Mouse (Mus musculus) megakaryocyte, embryonic 14.5 days (primary cell): ENCODE data around the gene Ccdc30. TPM values are rescaled to one million over a fixed set of nuclear protein-coding genes. Genes with fewer than 3 reads are reported as not detected.
"Not testable (repeated sequence)": the region's sequence is repeated elsewhere in the genome, so short reads cannot be mapped to it uniquely, and the experiment has no call there.

Source experiments
- H3K27me3 ChIP-seq: replicated peaks from 2 replicates; pipeline ENCODE3; 2012; ENCODE audit warnings: inconsistent platforms
- H3K36me3 ChIP-seq: replicated peaks from 2 replicates; pipeline ENCODE3; 2012; ENCODE audit warnings: low read length, inconsistent platforms, mixed read lengths
- H3K4me1 ChIP-seq: 2 replicates; pipeline ENCODE4 v1.6.1; 2012; ENCODE audit warnings: inconsistent platforms
- H3K4me3 ChIP-seq: replicated peaks from 2 replicates; pipeline ENCODE3; 2012; ENCODE audit warnings: moderate library complexity, mild to moderate bottlenecking, inconsistent platforms
- H3K9me3 ChIP-seq: 2 replicates; pipeline ENCODE4 v1.6.1; 2012; ENCODE audit warnings: inconsistent platforms
- FLI1 ChIP-seq: IDR thresholded peaks from 2 replicates; pipeline ENCODE4 v1.6.1; 2012; ENCODE audit warnings: low read length, inconsistent platforms, mixed read lengths
- GATA1 ChIP-seq: IDR thresholded peaks from 3 replicates; pipeline ENCODE4 v1.6.1; 2012; ENCODE audit warnings: mixed read lengths, low read length, inconsistent platforms, borderline replicate concordance
- polyA plus RNA-seq: library from polyadenylated mRNA; stranded (reverse); fragments of >175 nt; gene quantifications from 2 replicates; pipeline ENCODE4 v1.2.3, GENCODE M21; 2012; ENCODE audit warnings: low replicate concordance; ENCODE audit not compliant: insufficient read depth

The Ccdc30 gene
- polyA plus RNA-seq, 1 experiment: 0.03 TPM

GRCm38 (mm10) chr4:119293574-119294258, 121.6 kb downstream of the Ccdc30 start:
- H3K4me3 ChIP-seq: peak overlapping the region; percentile 94
- H3K36me3 ChIP-seq: peaks cover 24% of the 10 kb centered on the region
- H3K9me3 ChIP-seq: no peaks in the 10 kb centered on the region
- no peak for TF ChIP-seq GATA1
- no peak for TF ChIP-seq FLI1
- H3K4me1 ChIP-seq: peaks cover 65% of the 10 kb centered on the region
- no peaks in the 10 kb centered on the region for H3K27me3 ChIP-seq

GRCm38 (mm10) chr4:119292771-119293573, 122.3 kb downstream of the Ccdc30 start:
- peaks cover 32% of the 10 kb centered on the region for H3K36me3 ChIP-seq

GRCm38 (mm10) chr4:119291921-119292320, 123.4 kb downstream of the Ccdc30 start:
- peak overlapping the region; percentile 94 for H3K4me3 ChIP-seq
- peaks cover 66% of the 10 kb centered on the region for H3K4me1 ChIP-seq
- peaks cover 42% of the 10 kb centered on the region for H3K36me3 ChIP-seq
- no peaks in the 10 kb centered on the region for H3K9me3 ChIP-seq
- TF ChIP-seq FLI1 (no peak), GATA1 (no peak)
- no peaks in the 10 kb centered on the region for H3K27me3 ChIP-seq

More at GRCm38 (mm10) chr4:119292771-119293573, 122.3 kb downstream of the Ccdc30 start:
- H3K9me3 ChIP-seq: no peaks in the 10 kb centered on the region
- H3K4me1 ChIP-seq: peaks cover 65% of the 10 kb centered on the region
- TF ChIP-seq GATA1 (peak; percentile 20; the same call in 1 of the 3 replicates), FLI1 (no peak)
- H3K27me3 ChIP-seq: no peaks in the 10 kb centered on the region
- H3K4me3 ChIP-seq: peak overlapping the region; percentile 94

DNA sequence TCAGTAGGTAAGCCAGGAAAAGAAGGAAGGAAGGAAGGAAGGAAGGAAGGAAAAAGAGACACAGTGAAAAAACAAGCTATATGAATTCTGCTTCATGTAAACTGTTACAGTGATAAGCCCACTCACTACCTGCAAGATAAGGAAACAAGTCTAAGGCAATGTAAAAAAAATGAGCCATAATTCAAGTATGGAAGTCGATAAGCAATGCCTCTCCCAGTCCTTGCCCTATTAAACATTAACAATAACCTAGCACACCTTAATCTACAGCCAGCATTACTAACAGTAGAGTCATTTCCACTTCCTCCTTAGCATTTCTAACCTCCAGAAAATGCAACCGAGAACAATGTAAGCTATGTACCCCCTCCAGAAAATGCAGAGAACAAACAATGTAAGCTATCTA, 130.0 kb downstream of the Ccdc30 start:
- Histone ChIP-seq H3K27me3 (no peaks in the 10 kb centered on the region), H3K9me3 (no peaks in the 10 kb centered on the region), H3K4me3 (no peak overlapping the region), H3K4me1 (peaks cover 80% of the 10 kb centered on the region), H3K36me3 (peaks cover 92% of the 10 kb centered on the region)
- TF ChIP-seq GATA1 (no peak), FLI1 (no peak)

- H3K36me3 ChIP-seq: peaks cover 92% of the 10 kb centered on the region
- TF ChIP-seq GATA1: no peak
- no peak for TF ChIP-seq FLI1
- no peaks in the 10 kb centered on the region for H3K9me3 ChIP-seq
- H3K27me3 ChIP-seq: no peaks in the 10 kb centered on the region
- no peak overlapping the region for H3K4me3 ChIP-seq
- peaks cover 81% of the 10 kb centered on the region for H3K4me1 ChIP-seq
Observed at GRCm38 (mm10) chr4:119284861-119285260, 130.5 kb downstream of the Ccdc30 start.

DNA sequence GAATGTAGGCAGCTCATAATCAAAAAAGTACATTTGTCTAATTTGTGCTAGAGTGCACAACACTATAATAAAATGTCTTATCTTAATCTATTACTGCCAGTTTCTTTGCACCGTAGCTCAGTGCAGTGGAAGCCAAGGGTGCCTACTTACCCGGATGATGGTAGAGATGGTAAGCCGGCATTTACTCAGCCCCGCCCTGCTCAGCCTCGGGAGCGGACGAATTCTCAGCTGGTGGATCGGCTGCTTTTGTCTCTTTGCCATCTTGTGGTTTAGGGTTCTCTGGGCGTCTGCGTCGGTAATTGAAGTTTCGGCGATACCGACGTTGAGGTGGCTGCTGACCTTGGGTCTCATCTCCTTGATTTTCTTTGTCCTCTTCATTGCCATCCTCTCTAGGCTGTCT, 136.5 kb downstream of the Ccdc30 start:
- Histone ChIP-seq H3K4me1 (peaks cover 87% of the 10 kb centered on the region), H3K36me3 (peaks cover 90% of the 10 kb centered on the region)
- H3K27me3 ChIP-seq, H3K9me3 ChIP-seq, H3K4me3 ChIP-seq: not testable (repeated sequence)

GRCm38 (mm10) chr4:119275726-119276125, 139.6 kb downstream of the Ccdc30 start:
- H3K4me3 ChIP-seq: peak overlapping the region; percentile 80
- H3K9me3 ChIP-seq: no peaks in the 10 kb centered on the region
- H3K36me3 ChIP-seq: peaks cover 90% of the 10 kb centered on the region
- H3K27me3 ChIP-seq: no peaks in the 10 kb centered on the region
- peaks cover 86% of the 10 kb centered on the region for H3K4me1 ChIP-seq
- TF ChIP-seq GATA1 (no peak), FLI1 (no peak)

GRCm38 (mm10) chr4:119275226-119275625, 140.1 kb downstream of the Ccdc30 start:
- H3K36me3 ChIP-seq: peaks cover 91% of the 10 kb centered on the region
- peak; percentile 92; the same call in 2 of the 3 replicates for TF ChIP-seq GATA1
- TF ChIP-seq FLI1: no peak
- peak overlapping the region; percentile 80 for H3K4me3 ChIP-seq

DNA sequence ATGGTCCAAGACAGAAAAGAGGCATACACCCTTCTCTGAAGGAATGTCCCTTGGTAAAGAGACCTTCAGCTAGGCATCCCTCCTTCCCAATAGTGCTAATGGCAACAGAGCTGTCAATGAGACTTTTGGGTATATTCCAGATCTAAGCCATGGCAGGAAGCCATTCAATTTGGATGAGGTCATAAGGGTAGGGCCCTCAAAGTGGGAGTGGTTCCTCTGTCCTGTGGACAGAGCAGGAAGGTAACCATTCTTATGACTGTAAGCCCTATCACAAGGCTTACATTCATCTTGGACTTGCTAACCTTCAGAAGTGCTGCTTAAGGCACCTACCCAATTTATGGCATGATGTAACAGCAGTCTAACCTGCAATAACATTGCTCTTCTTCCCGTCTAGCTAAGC, 140.7 kb downstream of the Ccdc30 start:
- no peaks in the 10 kb centered on the region for H3K27me3 ChIP-seq

More at GRCm38 (mm10) chr4:119275226-119275625, 140.1 kb downstream of the Ccdc30 start:
- no peaks in the 10 kb centered on the region for H3K27me3 ChIP-seq
- no peaks in the 10 kb centered on the region for H3K9me3 ChIP-seq
- peaks cover 84% of the 10 kb centered on the region for H3K4me1 ChIP-seq

More for the DNA sequence above, 140.7 kb downstream of the Ccdc30 start:
- no peak for TF ChIP-seq FLI1
- no peak for TF ChIP-seq GATA1
- Histone ChIP-seq H3K4me3 (peak overlapping the region; percentile 77), H3K4me1 (peaks cover 78% of the 10 kb centered on the region), H3K9me3 (no peaks in the 10 kb centered on the region), H3K36me3 (peaks cover 90% of the 10 kb centered on the region)

Other genes with a start within 250 kb of the Ccdc30 start
- 9.7 and 15.6 TPM in 2 replicates for gene Zfp691, start 241.3 kb downstream of the Ccdc30 start, polyA plus RNA-seq
- gene Ermap, start 225.5 kb downstream of the Ccdc30 start, polyA plus RNA-seq: 0.10 TPM in 1 of 2 replicates, not detected in the other
- 3.9 and 54.3 TPM in 2 replicates for gene Svbp, start 220.2 kb downstream of the Ccdc30 start, polyA plus RNA-seq
- gene Tmem269, start 197.3 kb downstream of the Ccdc30 start, polyA plus RNA-seq: not detected in 2 replicates
- gene AU022252, start 182.8 kb downstream of the Ccdc30 start, polyA plus RNA-seq: 14.7 and 17.1 TPM in 2 replicates
- 39.1 and 45.5 TPM in 2 replicates for gene P3h1, start 182.6 kb downstream of the Ccdc30 start, polyA plus RNA-seq
- not detected in 2 replicates for gene Cldn19, start 160.1 kb downstream of the Ccdc30 start, polyA plus RNA-seq
- gene Ybx1, start 120.9 kb downstream of the Ccdc30 start, polyA plus RNA-seq: 965 and 1,779 TPM in 2 replicates
- gene Ppih, start 95.0 kb downstream of the Ccdc30 start, polyA plus RNA-seq: 1.7 TPM in 1 of 2 replicates, not detected in the other
- 7.7 and 11.4 TPM in 2 replicates for gene Ppcs, start 6.9 kb upstream of the Ccdc30 start, polyA plus RNA-seq
- not detected in 2 replicates for gene Zmynd12, start 7.3 kb upstream of the Ccdc30 start, polyA plus RNA-seq
- gene Rimkla, start 77.1 kb upstream of the Ccdc30 start, polyA plus RNA-seq: not detected in 2 replicates
- gene Foxj3, start 121.5 kb upstream of the Ccdc30 start, polyA plus RNA-seq: 2.4 and 4.1 TPM in 2 replicates
- 10.6 and 11.1 TPM in 2 replicates for gene Frg2f1, start 124.0 kb upstream of the Ccdc30 start, polyA plus RNA-seq
- gene Guca2a, start 222.2 kb upstream of the Ccdc30 start, polyA plus RNA-seq: not detected in 2 replicates
- not detected in 2 replicates for gene Guca2b, start 243.4 kb upstream of the Ccdc30 start, polyA plus RNA-seq